Mouse (Mus musculus): ENCODE measurements around the gene Ap4b1.
"Not testable (repeated sequence)": the region's sequence is repeated elsewhere in the genome, so short reads cannot be mapped to it uniquely, and the experiment has no call there.

Ap4b1 gene

DNA sequence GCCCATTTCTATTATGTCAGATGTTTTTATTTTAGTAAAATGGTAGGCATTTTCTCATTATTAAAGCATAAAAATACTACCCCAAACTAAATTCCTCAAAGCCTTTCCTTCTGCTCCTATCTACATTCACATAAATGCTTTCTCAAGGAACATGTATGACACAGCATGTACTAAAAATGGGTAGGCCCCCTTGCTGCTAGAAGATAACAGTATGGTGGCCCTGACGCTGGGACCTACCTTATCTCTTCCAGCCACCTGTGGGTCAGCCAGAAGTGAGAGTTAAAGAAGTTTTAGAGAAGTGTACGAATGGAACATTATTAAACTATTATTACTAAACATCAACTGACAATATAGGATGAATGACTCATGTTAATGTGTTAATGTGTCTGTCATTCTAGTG is 9.8 kb upstream of the Ap4b1 start:
- DNase-seq (ENCODE audit: low read depth, low spot score) = no peak

DNA sequence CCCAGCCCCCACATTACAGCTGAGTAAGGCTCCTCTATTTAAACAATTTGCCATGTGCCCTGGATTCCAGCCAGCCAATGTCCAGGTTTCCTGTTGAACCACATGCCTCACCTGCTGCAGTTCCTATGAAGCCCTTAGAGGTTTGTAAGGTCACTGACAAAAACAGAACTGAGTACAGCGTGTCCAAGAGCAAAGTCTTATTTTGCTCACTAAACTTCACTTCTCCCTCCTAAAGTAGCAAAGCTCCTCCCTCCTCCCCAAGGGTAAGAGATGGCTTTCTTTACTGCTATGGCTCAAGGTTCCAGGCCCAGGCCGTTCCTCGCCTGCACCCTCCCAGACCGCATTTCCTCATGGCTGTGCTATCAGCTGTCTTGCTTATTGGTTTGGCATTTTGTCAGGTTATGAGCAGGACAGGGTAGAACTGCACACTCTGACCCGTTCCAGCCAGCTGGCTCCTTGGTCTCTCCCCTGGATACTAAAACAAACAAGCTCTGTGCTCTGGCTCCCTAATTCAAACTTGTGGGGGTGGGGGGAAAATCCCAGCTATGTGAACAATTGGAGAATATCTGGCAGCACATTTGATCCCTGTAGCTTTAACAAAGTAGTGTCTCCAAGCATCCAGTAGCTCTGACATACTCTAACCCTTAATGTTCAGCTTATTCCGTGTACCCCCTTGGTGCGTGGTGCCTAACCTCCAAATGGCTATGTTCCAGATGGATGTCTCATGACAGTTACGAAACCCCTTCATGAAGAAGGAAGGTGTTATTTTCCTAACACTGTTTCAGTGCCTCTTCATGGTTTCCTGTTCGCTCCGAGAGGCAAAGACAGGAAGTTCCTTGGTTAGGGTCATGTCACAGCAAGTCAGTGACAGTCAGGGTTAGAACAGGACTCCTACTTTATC is 7.4 kb upstream of the Ap4b1 start:
- peak; percentile 74 for DNase-seq (ENCODE audit: low read depth, low spot score)

DNA sequence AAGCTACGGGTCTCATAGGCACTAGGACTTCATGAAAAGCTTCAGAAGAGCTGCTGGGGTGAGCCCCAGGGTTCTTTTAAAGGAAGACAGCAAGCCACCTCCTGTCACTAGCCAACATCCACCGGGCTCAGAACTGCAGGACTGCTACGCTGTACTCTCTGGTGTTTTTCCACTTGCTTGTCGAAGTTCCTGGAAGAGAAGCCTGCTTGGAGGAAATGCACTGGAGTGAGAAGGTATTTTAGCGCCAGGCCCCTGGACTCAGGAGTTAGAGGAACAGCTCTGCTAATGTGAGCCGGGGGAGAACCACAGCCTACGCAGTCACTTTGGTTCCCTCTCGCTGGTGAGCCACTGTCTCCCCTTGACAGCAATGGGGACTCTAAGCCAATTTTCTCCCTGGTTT is 6.5 kb upstream of the Ap4b1 start:
- DNase-seq (ENCODE audit: low read depth, low spot score) = no peak

DNA sequence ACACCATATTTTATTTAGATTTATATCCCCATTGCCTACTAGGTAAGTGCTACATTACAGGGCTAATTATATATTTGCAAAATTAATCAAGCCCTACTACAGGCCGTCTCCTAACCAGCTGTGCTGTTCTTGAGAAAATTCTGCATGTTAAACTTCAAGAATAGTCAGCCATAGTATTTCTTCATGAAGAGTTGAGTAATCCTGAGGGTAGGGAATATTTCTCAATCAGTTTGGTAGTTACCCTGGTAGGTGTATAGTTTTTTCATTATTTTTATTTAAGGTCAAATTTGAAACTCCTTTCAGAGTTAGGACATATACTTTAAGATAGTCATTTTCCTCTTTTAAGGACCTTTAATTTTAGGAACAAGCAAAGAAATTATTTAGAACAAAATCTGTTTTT is 3.6 kb upstream of the Ap4b1 start:
- DNase-seq (ENCODE audit: low read depth, low spot score) = no peak

DNA sequence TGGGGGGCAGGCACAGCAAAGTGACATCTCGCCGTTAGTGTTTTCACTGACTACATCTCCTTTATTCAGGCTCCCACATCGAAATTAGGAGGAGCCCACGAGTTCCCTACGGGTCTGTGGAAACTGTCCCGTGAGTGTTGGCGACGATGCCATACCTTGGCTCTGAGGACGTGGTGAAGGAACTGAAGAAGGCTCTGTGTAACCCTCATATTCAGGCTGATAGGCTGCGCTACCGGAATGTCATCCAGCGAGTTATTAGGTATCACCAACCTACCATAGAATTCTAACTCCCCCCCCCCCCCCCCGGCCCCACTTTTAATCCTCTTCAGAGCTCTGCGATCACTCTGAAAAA is 455 bp downstream of the Ap4b1 start:
- DNase-seq (ENCODE audit: low read depth, low spot score) = no peak

DNA sequence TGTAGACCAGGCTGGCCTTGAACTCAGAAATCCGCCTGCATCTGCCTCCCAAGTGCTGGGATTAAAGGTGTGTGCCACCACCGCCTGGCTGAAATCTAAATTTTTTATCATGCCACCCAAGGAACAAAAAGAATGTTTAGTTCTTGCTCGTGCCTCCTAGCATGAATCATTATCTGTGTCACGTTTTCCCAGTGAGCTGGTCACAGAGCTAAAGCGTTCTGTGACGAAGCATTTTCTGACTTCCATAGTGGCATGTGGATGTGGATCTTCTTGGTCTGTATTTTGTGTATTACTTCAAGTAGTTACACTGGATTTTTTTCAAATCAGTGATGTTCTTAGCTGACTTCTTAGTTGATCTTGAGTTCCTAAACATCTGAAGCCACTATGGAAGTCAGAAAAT is 1.6 kb downstream of the Ap4b1 start:
- no peak for DNase-seq (ENCODE audit: low read depth, low spot score)

DNA sequence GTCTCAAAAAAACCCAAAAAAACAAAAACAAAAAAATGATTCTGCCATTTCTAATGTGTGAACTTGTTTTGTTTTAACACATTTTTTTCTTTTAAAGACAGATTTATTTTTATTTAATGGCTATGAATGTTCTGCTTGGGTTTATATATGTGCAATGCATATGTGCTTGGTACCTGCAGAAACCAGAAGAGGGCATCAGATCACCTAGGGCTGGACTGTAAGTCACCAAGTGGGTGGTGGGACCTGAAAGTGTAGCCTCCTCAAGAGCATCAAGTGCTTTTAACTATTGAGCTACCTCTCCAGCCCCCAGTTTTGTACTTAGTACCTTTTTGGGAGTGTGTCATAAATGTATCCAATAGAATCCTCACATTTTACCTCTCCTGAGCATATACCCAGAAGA is 18.2 kb downstream of the Ap4b1 start:
- DNase-seq (ENCODE audit: low read depth, low spot score) = no peak

DNA sequence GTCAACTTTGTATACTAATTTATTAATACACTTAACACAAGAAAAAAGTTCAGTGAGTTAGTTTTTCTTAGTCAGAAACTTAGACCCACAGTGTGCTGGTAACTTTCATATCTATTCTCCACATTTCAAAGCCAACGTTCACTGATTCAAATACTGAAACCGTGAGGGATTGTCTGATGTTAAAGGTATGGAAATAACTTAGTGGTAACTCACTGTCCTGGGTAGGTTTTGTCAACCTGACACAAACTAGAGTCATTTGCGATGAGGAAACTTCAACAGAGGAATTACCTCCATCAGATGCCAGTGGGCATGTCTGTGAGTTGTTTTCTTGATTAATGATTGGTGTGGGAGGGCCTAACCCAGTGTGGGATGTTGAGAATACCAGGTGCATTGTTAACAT is 19.7 kb downstream of the Ap4b1 start:
- no peak for DNase-seq (ENCODE audit: low read depth, low spot score)

DNA sequence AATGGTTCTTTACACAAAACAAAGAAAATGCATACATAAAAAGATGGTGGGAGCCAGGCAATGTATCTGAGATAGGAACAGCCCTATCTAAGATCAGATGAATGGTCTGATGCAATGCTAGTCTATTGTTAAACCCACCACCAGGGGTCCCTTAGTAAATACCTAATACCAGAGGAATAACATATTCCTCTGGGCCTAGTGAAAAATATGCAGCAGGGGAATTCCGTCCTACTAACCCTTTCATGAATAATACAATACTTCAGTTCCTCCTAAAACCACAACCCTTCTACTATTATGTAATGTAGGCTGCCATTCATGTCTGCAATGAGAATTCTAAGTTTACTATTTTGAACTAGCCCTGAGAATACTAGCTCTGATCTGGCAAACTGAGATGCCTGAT is 21.4 kb downstream of the Ap4b1 start:
- DNase-seq (ENCODE audit: low read depth, low spot score) = not testable (repeated sequence)

DNA sequence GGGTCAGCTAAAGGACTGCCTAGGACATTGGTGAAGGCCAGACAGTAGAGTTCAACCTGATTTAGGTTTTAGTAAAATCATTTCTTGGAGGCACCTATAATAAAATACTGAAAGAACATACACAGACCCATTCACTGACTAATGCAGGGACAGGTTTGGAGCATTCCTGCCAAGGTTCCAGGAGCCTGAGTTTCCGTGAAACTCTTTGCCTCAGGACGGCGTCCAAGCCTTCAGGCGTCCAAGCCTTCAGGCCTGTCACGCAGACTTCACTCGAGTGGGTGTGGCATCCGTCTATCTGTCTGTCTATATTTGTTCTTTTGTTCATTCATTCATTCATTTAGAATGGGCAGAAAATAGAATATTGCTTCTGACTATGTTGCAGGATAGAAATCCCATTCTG is 21.8 kb downstream of the Ap4b1 start:
- DNase-seq (ENCODE audit: low read depth, low spot score) = no peak

DNA sequence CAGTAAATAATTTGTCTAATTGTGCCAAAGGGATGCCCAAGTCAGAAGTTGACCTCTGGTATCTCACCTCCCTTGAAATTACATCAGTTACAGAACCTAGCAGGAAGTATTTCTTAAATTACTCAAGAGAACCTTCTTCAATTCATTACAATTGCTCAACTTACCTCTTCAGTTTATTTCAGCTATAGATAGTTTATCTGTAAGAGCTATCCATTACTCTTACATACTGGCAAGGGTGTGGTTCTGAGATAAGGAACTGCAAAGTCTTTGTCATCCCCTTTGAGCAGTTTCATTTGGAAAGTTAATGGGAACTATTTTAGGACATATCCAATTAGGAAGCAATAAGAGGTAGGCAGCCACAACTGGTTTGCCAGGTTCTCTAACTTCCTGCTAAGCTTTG is 23.1 kb downstream of the Ap4b1 start, which contains the start of gene Bcl2l15:
Gene Bcl2l15 (plus strand): TSS at position 176 of the 400 bp plus-strand sequence.
- DNase-seq (ENCODE audit: low read depth, low spot score) = no peak

DNA sequence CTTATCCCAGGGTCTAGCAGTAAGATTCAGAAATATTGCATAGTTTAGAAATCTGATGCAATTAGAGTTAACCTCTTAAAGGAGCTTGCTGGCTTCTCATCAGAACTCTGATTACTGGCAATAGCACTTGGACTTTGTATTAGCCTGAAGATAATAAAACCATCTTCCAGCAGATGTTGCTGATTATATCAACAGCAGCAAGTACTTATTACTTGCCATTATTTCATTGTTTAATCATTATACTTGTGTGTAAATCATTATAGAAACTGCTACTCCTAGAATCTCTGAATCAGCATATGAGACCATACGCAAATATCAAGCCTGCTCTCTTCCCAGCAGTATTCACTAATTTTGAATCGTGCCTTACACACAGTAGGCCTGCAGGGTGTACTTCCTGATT is 24.7 kb downstream of the Ap4b1 start:
- DNase-seq (ENCODE audit: low read depth, low spot score) = no peak

DNA sequence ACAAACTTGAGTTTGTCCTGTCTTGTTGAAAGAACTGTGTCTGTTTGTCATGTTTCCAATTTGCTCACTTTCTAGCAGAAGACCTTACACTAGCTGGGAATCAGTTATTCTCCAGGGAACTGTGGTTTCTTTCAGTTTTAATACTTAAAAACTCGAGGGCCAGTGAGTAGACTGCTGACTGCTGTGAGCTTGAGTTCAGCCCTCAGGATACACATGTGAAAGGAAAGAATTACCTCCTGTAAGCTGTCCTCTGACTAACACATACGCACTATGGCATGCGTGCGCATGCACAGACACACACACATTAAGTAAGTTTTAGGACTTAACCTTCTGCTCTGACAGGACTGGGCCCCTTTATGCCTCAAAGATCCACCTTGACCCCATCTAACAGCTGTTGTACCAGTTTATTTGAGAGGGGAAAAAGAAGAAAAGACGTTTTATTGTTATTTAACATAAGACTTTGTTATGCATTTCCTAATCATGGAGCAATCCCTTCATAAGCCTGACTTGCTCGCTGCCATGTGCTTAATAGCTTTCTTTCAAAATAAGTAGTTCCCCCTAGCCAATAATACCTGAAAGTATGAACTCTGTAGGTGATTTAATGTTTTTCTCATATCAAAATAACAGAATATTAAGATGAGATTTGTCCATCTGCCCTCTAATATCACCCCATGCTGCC is 26.1 kb downstream of the Ap4b1 start:
- no peak for DNase-seq (ENCODE audit: low read depth, low spot score)

DNA sequence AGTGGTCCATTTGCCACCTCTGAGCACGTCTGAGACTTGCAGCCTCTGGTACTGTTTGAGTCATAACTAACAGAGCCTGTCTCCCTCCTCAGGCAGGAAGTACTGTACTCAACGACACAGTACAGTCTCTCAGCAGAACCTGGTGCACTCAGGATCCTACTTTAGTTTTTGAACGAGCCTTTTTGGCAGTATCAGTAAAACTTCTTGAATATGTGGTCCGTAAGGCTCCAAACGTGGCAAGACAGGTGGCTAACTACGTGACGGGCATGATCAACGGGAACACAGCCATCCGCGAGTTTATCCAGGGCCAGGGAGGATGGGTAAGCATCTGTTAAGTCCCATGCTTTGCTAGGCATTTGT is 26.6 kb downstream of the Ap4b1 start:
- no peak for DNase-seq (ENCODE audit: low read depth, low spot score)

DNA sequence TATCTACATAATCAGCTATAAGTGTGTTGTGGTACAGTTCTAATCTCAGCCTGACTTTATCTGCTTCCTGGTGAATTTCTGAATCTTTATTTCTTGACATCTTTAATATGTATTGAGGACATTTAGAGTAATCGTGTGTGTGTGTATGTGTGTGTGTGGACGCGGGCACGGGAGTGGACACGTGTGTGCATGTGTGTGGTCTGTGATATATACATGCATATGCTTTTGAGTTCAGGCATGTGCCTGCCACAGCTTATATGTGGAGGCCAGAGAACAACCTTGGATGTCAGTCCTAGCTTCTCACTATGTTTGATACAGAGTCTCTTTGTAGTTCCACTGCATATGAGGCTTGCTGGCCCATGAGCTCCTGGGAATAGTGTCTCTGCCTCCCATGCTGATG is 27.1 kb downstream of the Ap4b1 start:
- DNase-seq (ENCODE audit: low read depth, low spot score) = no peak

DNA sequence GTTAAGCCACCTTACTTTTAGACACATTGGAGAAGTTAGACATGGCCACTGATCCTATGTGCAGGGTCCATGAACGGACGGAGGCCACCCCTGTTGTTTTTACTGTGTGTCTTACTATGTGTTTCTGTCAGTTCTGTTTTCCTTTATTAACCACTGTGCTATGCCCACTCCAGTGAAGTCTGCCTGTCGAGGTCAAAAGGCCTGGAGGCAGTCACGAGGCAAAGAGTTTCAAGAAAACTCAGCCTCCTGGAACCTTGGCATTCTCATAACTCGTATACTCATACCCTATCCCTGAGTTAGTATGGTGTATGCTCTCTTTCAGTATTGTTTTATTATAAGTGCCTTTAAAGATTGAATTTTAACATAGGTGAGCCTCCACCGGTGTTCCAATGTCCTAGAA is 30.4 kb downstream of the Ap4b1 start:
- no peak for DNase-seq (ENCODE audit: low read depth, low spot score)

DNA sequence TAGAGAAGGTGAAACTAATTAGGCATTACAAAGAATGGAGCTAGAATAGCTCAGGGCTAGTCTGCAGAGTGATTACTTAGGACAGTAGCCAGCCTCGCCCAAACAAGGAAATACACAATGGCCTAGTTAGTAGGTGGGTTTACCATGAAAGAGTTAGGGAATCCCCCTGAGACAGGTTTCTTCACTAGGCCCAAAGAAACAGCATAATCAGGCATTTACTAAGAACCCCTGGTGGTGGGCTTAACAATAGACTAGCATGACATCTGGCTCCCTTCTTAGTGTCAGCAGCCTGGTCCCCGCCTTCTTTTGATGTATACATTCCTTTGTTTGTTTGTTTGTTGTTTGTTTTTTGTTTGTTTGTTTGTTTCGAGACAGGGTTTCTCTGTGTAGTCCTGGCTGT is 30.9 kb downstream of the Ap4b1 start:
- not testable (repeated sequence) for DNase-seq (ENCODE audit: low read depth, low spot score)

DNA sequence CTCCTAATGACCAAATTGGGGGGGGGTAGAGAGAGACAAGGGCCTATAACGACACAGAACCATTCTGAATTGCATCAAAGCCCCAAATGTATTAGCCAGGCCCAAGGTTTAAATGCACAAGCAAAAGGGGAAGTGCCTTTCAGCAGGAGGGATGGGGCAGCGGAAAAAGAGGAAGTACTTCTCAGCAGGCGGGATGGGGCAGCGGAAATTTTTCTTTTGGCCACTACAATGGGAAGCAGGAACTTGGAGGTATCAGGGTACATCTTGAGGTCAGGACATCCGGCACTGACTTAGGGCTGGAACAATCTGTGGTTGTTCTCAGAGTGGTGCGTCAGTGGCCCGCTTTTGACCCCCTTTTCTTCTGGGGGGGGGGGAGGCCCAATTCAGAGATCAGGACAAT is 31.6 kb downstream of the Ap4b1 start:
- DNase-seq (ENCODE audit: low read depth, low spot score) = not testable (repeated sequence)

DNA sequence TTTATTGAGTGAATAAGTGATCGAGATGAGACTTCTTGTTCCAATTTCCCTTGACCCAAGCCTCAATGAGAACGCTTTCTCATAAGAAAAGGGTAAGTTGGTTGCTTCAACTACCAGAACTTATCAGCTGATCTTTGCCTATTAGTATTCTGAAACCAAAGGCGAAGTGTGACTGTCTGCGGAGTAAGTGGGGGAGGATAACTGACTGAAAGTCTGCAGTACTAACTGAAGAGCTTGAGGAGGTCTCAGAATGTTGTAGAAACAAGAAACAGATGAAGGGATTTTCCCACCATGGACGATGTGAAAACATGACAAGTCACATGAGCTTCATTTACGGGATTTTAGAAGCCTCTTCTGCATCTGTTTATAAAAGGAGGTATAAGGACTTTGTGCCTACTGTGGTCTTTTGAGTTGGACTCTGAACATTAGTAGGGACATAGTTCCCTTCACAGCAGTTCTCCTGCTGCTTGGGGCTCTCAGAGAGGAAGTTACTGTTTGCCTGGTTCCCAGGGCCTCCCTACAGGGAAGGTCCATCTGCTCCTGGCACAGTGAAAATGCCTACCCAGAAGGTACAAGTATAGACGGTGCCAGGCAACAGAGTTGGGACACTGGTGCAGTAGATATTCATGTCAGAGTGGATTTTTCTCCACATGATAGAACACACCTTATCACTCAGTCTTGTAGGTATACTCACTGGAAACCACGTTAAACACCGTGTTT is 41.5 kb downstream of the Ap4b1 start:
- no peak for DNase-seq (ENCODE audit: low read depth, low spot score)

DNA sequence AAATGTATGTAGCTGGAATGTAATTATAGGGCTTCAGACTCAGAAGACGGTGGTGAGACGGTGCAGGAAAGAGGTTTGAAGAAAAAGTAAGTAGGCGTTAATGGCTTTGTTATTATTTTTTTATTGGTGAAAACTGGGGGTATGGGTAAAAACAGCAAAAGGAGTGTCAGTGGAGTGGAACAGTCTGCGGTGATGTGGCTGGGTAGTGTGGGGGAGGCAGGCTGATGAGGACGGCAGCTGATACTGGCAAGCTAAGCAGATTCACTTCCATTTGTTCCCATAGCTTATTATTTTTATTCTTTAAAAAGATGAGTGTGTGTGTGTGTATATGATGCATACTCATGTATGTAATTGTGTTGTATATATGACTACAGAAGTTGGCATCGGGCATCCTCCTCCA is 42.2 kb downstream of the Ap4b1 start:
- no peak for DNase-seq (ENCODE audit: low read depth, low spot score)

DNA sequence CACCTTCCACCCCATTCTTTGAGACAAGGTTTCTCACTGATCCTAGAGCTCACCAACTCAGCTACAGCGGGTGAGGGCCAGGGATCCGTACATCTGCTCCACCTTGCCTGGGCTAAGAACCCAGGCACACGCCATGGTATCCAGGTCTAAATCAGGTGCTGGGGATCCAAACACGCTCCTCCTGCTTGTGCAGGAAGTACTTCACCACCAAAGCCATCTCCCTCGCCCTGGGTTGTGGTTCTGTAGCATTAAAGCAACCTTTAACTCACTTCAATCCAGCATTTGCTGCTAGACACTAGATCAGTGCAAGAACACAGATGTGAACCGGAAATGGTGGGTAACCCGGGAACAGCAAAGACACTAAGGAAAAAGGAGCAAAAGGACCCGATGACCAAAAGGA is 42.6 kb downstream of the Ap4b1 start:
- no peak for DNase-seq (ENCODE audit: low read depth, low spot score)

DNA sequence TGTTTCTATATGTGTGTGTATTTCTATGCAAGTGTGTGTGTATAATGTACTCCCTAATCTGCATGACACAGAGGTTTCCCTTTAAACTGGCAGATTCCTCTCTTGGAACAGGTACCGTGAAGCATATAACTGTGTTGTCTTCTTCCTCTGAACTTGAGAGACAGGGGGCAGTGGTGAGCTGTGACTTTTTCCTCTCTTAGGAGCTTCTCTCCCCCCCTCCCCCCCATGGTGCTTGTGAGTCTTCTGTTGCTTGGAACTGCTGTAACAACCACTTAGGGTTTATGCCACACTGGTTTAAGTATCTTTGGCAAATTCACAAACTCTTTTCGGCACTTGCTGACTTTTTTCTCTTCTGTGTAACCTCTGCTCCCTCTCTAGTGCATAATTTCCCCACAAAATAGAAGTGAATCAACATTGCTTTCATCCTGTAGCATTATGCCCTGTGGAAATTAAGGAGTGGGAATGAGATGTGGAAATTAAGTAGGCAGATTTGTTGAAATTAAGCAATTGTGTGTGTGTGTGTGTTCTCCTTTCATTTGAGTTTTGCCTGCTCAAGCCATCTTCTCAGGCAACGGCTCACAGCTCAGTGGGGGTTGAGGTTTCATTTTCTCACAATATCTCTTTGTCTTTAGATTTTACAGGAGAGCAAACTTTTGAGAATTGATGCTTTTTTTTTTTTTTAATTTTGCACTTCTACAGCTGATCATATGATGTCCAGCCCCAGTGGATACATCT is 43.4 kb downstream of the Ap4b1 start:
- DNase-seq (ENCODE audit: low read depth, low spot score) = no peak

Data from telencephalon, adult 2 months (tissue).